Mouse (Mus musculus) cerebellum, postnatal 10 days (tissue): ENCODE results near the gene Rpl13a.

Experiments
- DNase-seq, 2 experiments: peaks; one replicate each; pipeline ENCODE4 v3.0.0; 2021; ENCODE audit warnings: mixed read lengths in 2 of 2

The Rpl13a gene

DNA sequence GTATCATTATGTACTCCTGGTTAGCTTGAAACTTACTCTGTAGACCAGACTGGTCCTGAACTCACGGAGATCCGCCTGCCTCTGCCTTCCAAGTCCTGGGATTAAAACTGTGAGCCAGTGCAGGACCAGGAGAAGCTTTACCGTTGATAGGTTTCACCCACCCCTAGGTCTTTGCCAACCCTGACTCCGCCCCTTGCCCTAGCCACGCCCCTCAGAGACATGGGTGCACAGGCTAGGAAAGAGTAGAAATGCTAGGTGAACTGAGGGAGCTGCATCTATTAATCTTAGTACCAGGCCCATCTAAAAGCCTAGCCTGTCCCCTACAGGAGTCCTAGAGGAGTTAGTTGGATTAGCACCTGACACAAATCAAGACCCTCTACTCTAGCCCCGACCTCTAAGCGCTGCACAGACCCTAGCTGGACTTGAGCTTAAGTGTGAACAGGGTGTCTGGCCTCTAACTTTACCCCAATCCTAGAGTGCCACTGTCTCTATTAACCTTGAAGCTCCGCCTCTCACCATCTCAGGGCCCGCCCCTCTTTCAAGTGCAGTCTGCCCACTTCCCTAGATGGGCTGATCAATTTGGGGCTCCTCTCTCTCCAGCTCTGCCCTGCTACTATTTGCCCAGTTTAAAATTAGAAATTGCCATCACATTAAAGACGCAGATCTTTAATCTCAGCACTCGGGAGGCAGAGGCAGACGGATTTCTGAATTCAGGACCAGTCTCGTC is 38.1 kb downstream of the Rpl13a start:
- DNase-seq: no peak

- DNase-seq: no peak
Observed at GRCm38 (mm10) chr7:45088597-45088996, 40.0 kb downstream of the Rpl13a start.

- no peak for DNase-seq
Observed at GRCm38 (mm10) chr7:45086084-45086483, 42.5 kb downstream of the Rpl13a start.

- DNase-seq: no peak
Observed at GRCm38 (mm10) chr7:45083300-45083890, 45.2 kb downstream of the Rpl13a start.

DNA sequence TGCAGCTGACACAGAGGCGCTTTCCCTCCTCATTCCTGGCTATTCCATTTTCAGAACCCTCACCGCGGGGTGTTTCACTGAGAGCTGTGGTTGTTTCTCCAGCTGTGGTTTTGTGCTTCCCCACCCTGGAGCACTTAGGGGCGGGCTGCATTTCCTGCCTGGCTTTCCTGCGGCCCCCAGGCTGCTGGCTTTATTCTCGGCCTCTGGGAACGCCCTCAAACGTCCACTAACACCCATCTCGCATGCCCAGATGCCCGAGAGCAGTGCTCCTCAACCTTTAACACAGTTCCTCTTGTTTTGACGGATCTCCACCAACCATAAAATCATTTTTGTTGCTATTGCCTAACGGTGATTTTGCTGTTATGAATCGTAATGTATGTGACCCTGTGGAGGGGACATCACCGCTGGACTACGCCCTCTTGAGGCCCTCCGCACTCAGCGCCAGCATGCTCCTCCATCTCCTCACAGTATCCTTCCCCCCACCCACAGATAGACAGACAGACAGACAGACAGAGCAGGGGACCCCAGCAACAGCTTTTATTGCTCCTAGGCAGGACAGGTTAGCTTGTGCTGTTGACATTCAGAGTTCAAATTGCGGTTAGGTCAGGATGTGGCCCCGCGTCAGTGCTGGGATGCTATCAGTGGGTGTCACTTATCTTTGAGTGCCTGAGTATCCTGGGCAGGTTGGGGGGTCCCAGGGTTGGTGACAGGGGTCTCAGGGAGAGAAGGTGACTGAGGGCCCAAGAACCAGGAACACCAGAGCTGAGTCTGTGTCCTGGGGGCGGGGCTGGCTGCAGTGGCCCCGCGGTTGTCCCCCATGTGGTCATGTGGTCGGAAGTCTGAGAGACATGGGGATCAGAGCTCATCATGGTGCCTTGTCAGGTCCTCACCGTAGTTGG is 45.9 kb downstream of the Rpl13a start:
- DNase-seq: no peak

- no peak for DNase-seq
Observed at GRCm38 (mm10) chr7:45081016-45081415, 47.5 kb downstream of the Rpl13a start.

GRCm38 (mm10) chr7:45079856-45080255 is 48.7 kb downstream of the Rpl13a start:
- DNase-seq: peak; percentile 96 to 98

DNA sequence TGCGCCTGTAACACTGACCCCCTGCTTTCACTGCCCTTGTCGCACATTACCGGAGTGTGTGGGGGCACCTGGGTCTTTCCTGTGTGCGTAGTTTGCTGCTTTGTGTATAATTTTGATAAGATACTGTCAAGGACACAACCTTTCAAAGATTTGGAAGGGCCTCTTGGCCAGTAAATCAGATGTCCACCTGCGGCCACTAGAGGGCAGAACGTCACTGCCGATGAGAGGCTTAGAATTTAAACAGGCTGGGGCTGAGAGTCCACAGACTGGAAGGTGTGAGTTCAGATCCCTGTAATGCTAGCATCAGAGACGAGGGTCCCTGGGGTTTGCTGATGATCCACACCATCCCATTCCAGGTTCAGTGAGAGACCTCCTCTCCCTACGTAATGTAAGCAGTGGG is 50.0 kb downstream of the Rpl13a start:
- peak; percentile 86 to 88 for DNase-seq

DNA sequence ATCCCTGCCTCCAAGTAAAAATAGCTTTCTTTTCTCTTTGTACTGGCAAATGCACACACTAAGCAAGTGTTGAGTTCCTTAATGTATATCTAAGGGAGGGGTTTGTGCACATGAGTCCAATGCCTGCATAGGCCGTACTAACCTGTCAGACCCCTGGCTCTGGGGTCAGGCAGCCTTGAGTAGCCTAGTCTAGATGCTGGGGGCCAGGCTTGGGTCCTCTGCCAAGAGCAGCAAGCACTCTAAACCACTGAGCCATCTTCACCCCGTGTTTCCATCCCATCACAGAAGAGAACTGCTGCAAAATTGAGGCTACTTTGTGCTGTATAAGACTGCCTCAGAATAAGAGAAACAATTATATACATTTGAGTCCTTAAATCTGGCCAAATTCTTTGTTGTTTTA is 50.7 kb downstream of the Rpl13a start:
- no peak for DNase-seq

DNA sequence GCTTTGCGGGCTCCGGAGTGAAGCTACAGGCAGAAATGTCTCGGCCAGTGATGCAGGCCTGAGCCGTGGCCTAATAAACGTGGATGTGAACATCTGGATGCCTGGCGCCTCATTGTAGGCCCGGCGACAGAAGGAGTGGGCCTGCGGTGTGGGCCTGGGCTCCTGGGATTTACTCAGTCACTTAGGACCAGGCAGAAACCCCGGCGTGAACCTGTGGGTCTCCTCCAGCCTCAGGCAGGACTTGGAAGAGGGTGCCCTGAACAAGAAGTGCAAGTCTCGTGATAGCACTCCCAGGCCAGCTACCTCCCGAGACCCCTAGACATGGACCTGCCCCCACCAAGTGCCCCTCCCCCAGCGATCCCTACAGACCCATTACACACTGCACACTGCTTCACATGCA is 51.2 kb downstream of the Rpl13a start:
- DNase-seq: no peak

DNA sequence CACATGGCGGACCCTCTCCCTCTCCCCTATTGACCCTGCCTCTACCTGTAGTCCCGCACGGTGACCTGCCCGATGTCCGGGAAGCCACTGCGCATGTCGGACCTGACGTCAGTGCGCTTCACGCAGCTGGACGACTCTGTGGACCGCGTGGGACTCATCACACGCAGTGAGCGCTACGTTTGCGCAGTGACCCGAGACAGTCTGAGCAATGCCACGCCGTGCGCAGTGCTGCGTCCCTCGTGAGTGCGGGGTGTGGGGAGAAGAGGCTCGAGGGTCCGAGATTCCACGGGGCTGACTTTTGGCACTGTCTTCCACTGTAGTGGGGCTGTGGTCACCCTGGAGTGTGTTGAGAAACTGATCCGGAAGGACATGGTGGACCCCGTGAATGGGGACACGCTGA is 52.1 kb downstream of the Rpl13a start:
- no peak for DNase-seq
